Mouse (Mus musculus): ENCODE results near the gene Lrrk1.

- no peak for TF ChIP-seq CTCF (IDR thresholded peaks at IDR 0.05; ENCODE audit: low read depth, low read length)
- no peak for TF ChIP-seq GATA2 (IDR thresholded peaks at IDR 0.05; ENCODE audit: borderline replicate concordance, low read depth, low read length)
- TF ChIP-seq GATA1 (IDR thresholded peaks at IDR 0.05; ENCODE audit: borderline replicate concordance, low read length), result no peak
- TF ChIP-seq TAL1 (conservative IDR thresholded peaks at IDR 0.05; ENCODE audit: low read depth, low read length), result no peak
- TF ChIP-seq POLR2AphosphoS5 (IDR thresholded peaks at IDR 0.05; ENCODE audit: insufficient replicate concordance, low read depth, low read length), result no peak
These were observed 39.6 kb downstream of the Lrrk1 start for GRCm38 (mm10) chr7:66348588-66348987.

Measured in G1E (cell line).